Mouse (Mus musculus): ENCODE measurements around the gene Sstr4. TPM values are rescaled to one million over a fixed set of nuclear protein-coding genes. Genes with fewer than 3 reads are reported as not detected.

Gene Sstr4
- total RNA-seq (2021), result 10 to 100 TPM; 74.0 to 81.6 TPM

GRCm38 (mm10) chr2:148395131-148396051 lies at the start of gene Sstr4:
Gene Sstr4, plus strand, starts transcription at chr2:148395344.
- peak; percentile 59 to 65 for DNase-seq (ENCODE audit: extremely low spot score in 1 of 2, low spot score in 1 of 2)

- no peak for DNase-seq (ENCODE audit: extremely low spot score in 1 of 2, low spot score in 1 of 2)
Measured at GRCm38 (mm10) chr2:148345373-148345772, 49.8 kb upstream of the Sstr4 start.

GRCm38 (mm10) chr2:148346976-148347375 lies 48.2 kb upstream of the Sstr4 start:
- no peak for DNase-seq (ENCODE audit: extremely low spot score in 1 of 2, low spot score in 1 of 2)

GRCm38 (mm10) chr2:148349509-148350307 lies 45.4 kb upstream of the Sstr4 start:
- no peak for DNase-seq (ENCODE audit: extremely low spot score in 1 of 2, low spot score in 1 of 2)

GRCm38 (mm10) chr2:148350460-148350859 lies 44.7 kb upstream of the Sstr4 start:
- DNase-seq (ENCODE audit: extremely low spot score in 1 of 2, low spot score in 1 of 2), result no peak

- no peak for DNase-seq (ENCODE audit: extremely low spot score in 1 of 2, low spot score in 1 of 2)
Measured at GRCm38 (mm10) chr2:148352655-148353054, 42.5 kb upstream of the Sstr4 start.

GRCm38 (mm10) chr2:148357145-148357544 lies 38.0 kb upstream of the Sstr4 start:
- no peak for DNase-seq (ENCODE audit: extremely low spot score in 1 of 2, low spot score in 1 of 2)

GRCm38 (mm10) chr2:148364536-148364935 lies 30.6 kb upstream of the Sstr4 start:
- peak in 1 of 2 experiments; percentile 5 for DNase-seq (ENCODE audit: extremely low spot score in 1 of 2, low spot score in 1 of 2)

- no peak for DNase-seq (ENCODE audit: extremely low spot score in 1 of 2, low spot score in 1 of 2)
Measured at GRCm38 (mm10) chr2:148365227-148365626, 29.9 kb upstream of the Sstr4 start.

GRCm38 (mm10) chr2:148371743-148372630 lies 23.2 kb upstream of the Sstr4 start:
- no peak for DNase-seq (ENCODE audit: extremely low spot score in 1 of 2, low spot score in 1 of 2)

GRCm38 (mm10) chr2:148373602-148374071 lies 21.5 kb upstream of the Sstr4 start:
- no peak for DNase-seq (ENCODE audit: extremely low spot score in 1 of 2, low spot score in 1 of 2)

GRCm38 (mm10) chr2:148375326-148376150 lies 19.6 kb upstream of the Sstr4 start:
- peak in 1 of 2 experiments; percentile 46 for DNase-seq (ENCODE audit: extremely low spot score in 1 of 2, low spot score in 1 of 2)

- DNase-seq (ENCODE audit: extremely low spot score in 1 of 2, low spot score in 1 of 2), result no peak
Measured at GRCm38 (mm10) chr2:148378817-148379342, 16.3 kb upstream of the Sstr4 start.

GRCm38 (mm10) chr2:148379899-148380413 lies 15.2 kb upstream of the Sstr4 start:
- DNase-seq (ENCODE audit: extremely low spot score in 1 of 2, low spot score in 1 of 2), result no peak

GRCm38 (mm10) chr2:148381076-148381475 lies 14.1 kb upstream of the Sstr4 start:
- no peak for DNase-seq (ENCODE audit: extremely low spot score in 1 of 2, low spot score in 1 of 2)

- DNase-seq (ENCODE audit: extremely low spot score in 1 of 2, low spot score in 1 of 2), result no peak
Measured at GRCm38 (mm10) chr2:148386476-148386875, 8.7 kb upstream of the Sstr4 start.

GRCm38 (mm10) chr2:148386927-148387326 lies 8.2 kb upstream of the Sstr4 start:
- no peak for DNase-seq (ENCODE audit: extremely low spot score in 1 of 2, low spot score in 1 of 2)

GRCm38 (mm10) chr2:148387652-148388581 lies 7.2 kb upstream of the Sstr4 start:
- DNase-seq (ENCODE audit: extremely low spot score in 1 of 2, low spot score in 1 of 2), result no peak
